Mouse (Mus musculus): ENCODE data around the gene Tmem167. TPM values are rescaled to one million over a fixed set of nuclear protein-coding genes. Genes with fewer than 3 reads are reported as not detected.
"Not testable (repeated sequence)": the region's sequence is repeated elsewhere in the genome, so short reads cannot be mapped to it uniquely, and the experiment has no call there.

Gene Tmem167
- total and polyA plus RNA-seq, 3 experiments = 15.0 to 22.5 TPM; not detected in 1

DNA sequence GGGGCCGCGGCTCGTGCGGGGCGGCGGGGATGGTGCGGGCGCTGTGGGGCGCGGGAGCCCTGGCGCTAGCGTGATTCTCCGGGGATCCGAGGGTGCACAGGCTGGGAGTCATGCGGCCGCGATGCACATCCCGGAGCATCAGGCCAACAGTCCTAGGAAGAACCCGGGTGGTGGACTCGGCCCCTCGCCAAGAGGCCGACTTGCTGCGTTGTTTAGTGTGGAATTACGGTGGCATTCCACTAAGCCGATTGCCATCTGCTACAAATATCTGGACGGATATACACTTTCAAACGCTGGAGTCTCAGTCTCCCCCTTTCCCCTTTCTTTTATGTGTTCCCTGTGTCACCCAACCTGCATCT, 881 bp downstream of the Tmem167 start:
- no peak for DNase-seq (ENCODE audit: low read depth, low spot score)
- Histone ChIP-seq H3K4me1 (ENCODE audit: control insufficient read depth in 1 of 2, insufficient read depth in 2 of 2, low read length in 2 of 2) (peaks cover 2 to 8% of the 10 kb centered on the region in 2 experiments; a peak in 2 of 4 replicates), H3K9me3 (replicated peaks; ENCODE audit: insufficient read depth, low read length) (no peaks in the 10 kb centered on the region), H3K4me3 (ENCODE audit: control insufficient read depth in 1 of 2, insufficient read depth in 1 of 2, low read depth in 2 of 2, low read length in 2 of 2) (peak overlapping the region; percentile 91 to 100), H3K27me3 (ENCODE audit: control insufficient read depth in 1 of 2, insufficient read depth in 2 of 2, low read length in 2 of 2) (no peaks in the 10 kb centered on the region), H3K9ac (ENCODE audit: control insufficient read depth, low read depth, low read length, poor library complexity, severe bottlenecking) (peak overlapping the region; percentile 98), H3K79me2 (ENCODE audit: control insufficient read depth, insufficient read depth, low read length, poor library complexity) (peaks cover 19% of the 10 kb centered on the region), H3K27ac (ENCODE audit: control insufficient read depth, low read depth, low read length) (peak overlapping the region; percentile 68), H3K36me3 (ENCODE audit: control insufficient read depth in 1 of 2, insufficient read depth in 2 of 2, low read length in 2 of 2) (peaks cover 4 to 13% of the 10 kb centered on the region in 2 experiments; a peak in 3 of 4 replicates)
- no peak for TF ChIP-seq ZC3H11A (IDR thresholded peaks at IDR 0.05; ENCODE audit: low read depth, low read length)
- no peak for TF ChIP-seq MAFK (IDR thresholded peaks at IDR 0.05; ENCODE audit: borderline replicate concordance, low read depth, low read length)
- TF ChIP-seq CHD1 (IDR thresholded peaks at IDR 0.05; ENCODE audit: low read depth, low read length) = 0 out of 2 replicates have a peak, but pooled peaks have one; percentile 28
- TF ChIP-seq POLR2A (IDR thresholded peaks at IDR 0.05; ENCODE audit: control insufficient read depth in 1 of 2, insufficient read depth in 1 of 2, low read depth in 1 of 2, low read length in 2 of 2, poor library complexity in 1 of 2) = 0 out of 4 replicates have a peak, but pooled peaks of 1 of the 2 experiments have one; percentile 25

DNA sequence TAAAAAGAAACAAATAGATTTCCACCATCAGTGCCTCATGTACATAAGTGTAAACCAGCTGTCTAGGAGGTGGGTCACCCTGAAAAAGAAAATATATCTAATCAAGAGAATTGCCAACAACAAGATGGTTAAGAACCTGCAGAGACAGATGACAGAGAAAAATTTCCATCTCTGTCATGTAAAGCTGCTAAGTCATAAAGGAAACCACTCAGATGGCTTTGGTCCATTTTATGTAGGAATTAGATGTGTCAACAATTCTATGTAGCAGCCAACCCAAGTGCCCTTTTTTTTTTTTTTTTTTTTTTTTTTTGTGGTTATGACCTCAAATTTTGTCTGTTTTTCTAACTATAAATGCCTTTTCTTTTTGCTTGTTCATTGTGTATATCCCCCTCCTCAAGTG, 12.6 kb downstream of the Tmem167 start:
- H3K4me3 ChIP-seq (ENCODE audit: control insufficient read depth in 1 of 2, insufficient read depth in 1 of 2, low read depth in 2 of 2, low read length in 2 of 2) = no peak overlapping the region
- no peak for DNase-seq (ENCODE audit: low read depth, low spot score)
- peaks cover 0 to 20% of the 10 kb centered on the region in 2 experiments; a peak in 2 of 4 replicates for H3K36me3 ChIP-seq (ENCODE audit: control insufficient read depth in 1 of 2, insufficient read depth in 2 of 2, low read length in 2 of 2)

GRCm38 (mm10) chr13:90106139-90106538, 17.2 kb downstream of the Tmem167 start:
- no peaks in the 10 kb centered on the region for H3K4me1 ChIP-seq (ENCODE audit: control insufficient read depth in 1 of 2, insufficient read depth in 2 of 2, low read length in 2 of 2)
- H3K27me3 ChIP-seq (ENCODE audit: control insufficient read depth in 1 of 2, insufficient read depth in 2 of 2, low read length in 2 of 2) = no peaks in the 10 kb centered on the region
- no peak overlapping the region for H3K27ac ChIP-seq (ENCODE audit: control insufficient read depth, low read depth, low read length)
- peaks cover 0 to 14% of the 10 kb centered on the region in 2 experiments; a peak in 2 of 4 replicates for H3K36me3 ChIP-seq (ENCODE audit: control insufficient read depth in 1 of 2, insufficient read depth in 2 of 2, low read length in 2 of 2)
- H3K9ac ChIP-seq (ENCODE audit: control insufficient read depth, low read depth, low read length, poor library complexity, severe bottlenecking) = no peak overlapping the region
- H3K4me3 ChIP-seq (ENCODE audit: control insufficient read depth in 1 of 2, insufficient read depth in 1 of 2, low read depth in 2 of 2, low read length in 2 of 2) = no peak overlapping the region
- H3K9me3 ChIP-seq (replicated peaks; ENCODE audit: insufficient read depth, low read length) = no peaks in the 10 kb centered on the region
- H3K79me2 ChIP-seq (ENCODE audit: control insufficient read depth, insufficient read depth, low read length, poor library complexity) = no peaks in the 10 kb centered on the region
- TF ChIP-seq MXI1 (IDR thresholded peaks at IDR 0.05; ENCODE audit: low read depth, low read length) (no peak), SIN3A (IDR thresholded peaks at IDR 0.05; ENCODE audit: low read length) (no peak), USF1 (IDR thresholded peaks at IDR 0.05; ENCODE audit: low read depth, low read length) (no peak), TAL1 (IDR thresholded peaks at IDR 0.05; ENCODE audit: low read length) (no peak), UBTF (IDR thresholded peaks at IDR 0.05; ENCODE audit: borderline replicate concordance, insufficient read depth, low read depth, low read length) (no peak), POLR2AphosphoS5 (IDR thresholded peaks at IDR 0.05; ENCODE audit: borderline replicate concordance, low read depth, low read length) (no peak), KAT2A (conservative IDR thresholded peaks at IDR 0.05; ENCODE audit: low read depth, low read length) (no peak), ZMIZ1 (IDR thresholded peaks at IDR 0.05; ENCODE audit: low read depth, low read length) (no peak), GATA1 (IDR thresholded peaks at IDR 0.05; ENCODE audit: low read depth, low read length) (no peak), ZC3H11A (IDR thresholded peaks at IDR 0.05; ENCODE audit: low read depth, low read length) (no peak), E2F4 (IDR thresholded peaks at IDR 0.05; ENCODE audit: borderline replicate concordance, low read depth, low read length) (no peak), MYB (IDR thresholded peaks at IDR 0.05; ENCODE audit: low read depth, low read length) (no peak), MAFK (IDR thresholded peaks at IDR 0.05; ENCODE audit: borderline replicate concordance, low read depth, low read length) (no peak), NELFE (IDR thresholded peaks at IDR 0.05; ENCODE audit: low read depth, low read length) (no peak), MYC (IDR thresholded peaks at IDR 0.05; ENCODE audit: low read depth, low read length) (no peak)
- DNase-seq (ENCODE audit: low read depth, low spot score) = no peak

More for the DNA sequence above, 12.6 kb downstream of the Tmem167 start:
- H3K9ac ChIP-seq (ENCODE audit: control insufficient read depth, low read depth, low read length, poor library complexity, severe bottlenecking) = no peak overlapping the region
- H3K4me1 ChIP-seq (ENCODE audit: control insufficient read depth in 1 of 2, insufficient read depth in 2 of 2, low read length in 2 of 2) = no peaks in the 10 kb centered on the region
- H3K9me3 ChIP-seq (replicated peaks; ENCODE audit: insufficient read depth, low read length) = no peaks in the 10 kb centered on the region
- no peaks in the 10 kb centered on the region; the same call in 1 of the 2 replicates for H3K79me2 ChIP-seq (ENCODE audit: control insufficient read depth, insufficient read depth, low read length, poor library complexity)
- TF ChIP-seq ZC3H11A (IDR thresholded peaks at IDR 0.05; ENCODE audit: low read depth, low read length) = no peak
- H3K27me3 ChIP-seq (ENCODE audit: control insufficient read depth in 1 of 2, insufficient read depth in 2 of 2, low read length in 2 of 2) = no peaks in the 10 kb centered on the region
- H3K27ac ChIP-seq (ENCODE audit: control insufficient read depth, low read depth, low read length) = no peak overlapping the region

DNA sequence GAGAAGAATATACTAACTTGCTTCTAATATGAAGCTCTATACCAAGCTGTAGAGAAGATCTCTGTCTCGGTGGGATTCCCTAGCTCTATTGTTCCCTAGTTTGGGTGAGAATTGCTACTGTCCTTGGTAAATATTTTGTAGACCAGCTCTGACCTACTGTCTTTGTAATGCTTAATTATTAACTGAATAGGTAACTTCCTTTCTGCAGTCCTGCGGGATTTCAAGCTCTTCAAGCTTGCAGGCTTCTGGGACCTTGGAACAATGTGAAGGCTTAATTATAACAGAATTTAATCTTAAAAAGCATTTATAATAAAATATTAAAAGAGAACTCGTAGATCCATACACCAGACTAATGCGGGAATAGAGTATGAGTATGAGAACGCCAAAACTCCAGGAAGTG, 19.8 kb downstream of the Tmem167 start:
- not testable (repeated sequence) for H3K27me3 ChIP-seq (ENCODE audit: control insufficient read depth in 1 of 2, insufficient read depth in 2 of 2, low read length in 2 of 2); H3K79me2 ChIP-seq (ENCODE audit: control insufficient read depth, insufficient read depth, low read length, poor library complexity); H3K9ac ChIP-seq (ENCODE audit: control insufficient read depth, low read depth, low read length, poor library complexity, severe bottlenecking); H3K27ac ChIP-seq (ENCODE audit: control insufficient read depth, low read depth, low read length); H3K9me3 ChIP-seq (replicated peaks; ENCODE audit: insufficient read depth, low read length); H3K4me3 ChIP-seq (ENCODE audit: control insufficient read depth in 1 of 2, insufficient read depth in 1 of 2, low read depth in 2 of 2, low read length in 2 of 2); DNase-seq (ENCODE audit: low read depth, low spot score); H3K4me1 ChIP-seq (ENCODE audit: control insufficient read depth in 1 of 2, insufficient read depth in 2 of 2, low read length in 2 of 2)
- H3K36me3 ChIP-seq (ENCODE audit: control insufficient read depth in 1 of 2, insufficient read depth in 2 of 2, low read length in 2 of 2) = peaks cover 0 to 10% of the 10 kb centered on the region in 2 experiments; a peak in 2 of 4 replicates
